Mouse (Mus musculus) testis, adult 2 months (tissue): Measurements from ENCODE around the gene Wasl. TPM values are rescaled to one million over a fixed set of nuclear protein-coding genes. Genes with fewer than 3 reads are reported as not detected.

Experiments
- H3K27ac ChIP-seq: fragments of 200-500 bp; 2 replicates; pipeline ENCODE4 v1.5.1; 2012; ENCODE audit warnings: low read depth, low read length; ENCODE audit not compliant: control insufficient read depth, insufficient read depth
- H3K27me3 ChIP-seq: fragments of 200-500 bp; 2 replicates; pipeline ENCODE4 v1.6.1; 2012; ENCODE audit warnings: mild to moderate bottlenecking, low read length, moderate library complexity; ENCODE audit not compliant: control insufficient read depth, insufficient read depth
- H3K36me3 ChIP-seq: fragments of 200-500 bp; 2 replicates; pipeline ENCODE4 v1.6.1; 2012; ENCODE audit warnings: mild to moderate bottlenecking, low read length; ENCODE audit not compliant: control insufficient read depth, insufficient read depth
- H3K4me1 ChIP-seq: fragments of 200-500 bp; 2 replicates; pipeline ENCODE4 v1.6.1; 2012; ENCODE audit warnings: low read length; ENCODE audit not compliant: control insufficient read depth, insufficient read depth
- H3K4me3 ChIP-seq: fragments of 200-500 bp; 2 replicates; pipeline ENCODE4 v1.5.1; 2012; ENCODE audit warnings: low read depth, mild to moderate bottlenecking, low read length, moderate library complexity, mixed read lengths; ENCODE audit not compliant: control insufficient read depth
- CTCF ChIP-seq: fragments of 200-500 bp; IDR thresholded peaks from 2 replicates; pipeline ENCODE4 v1.5.1; 2012; ENCODE audit warnings: low read depth, mild to moderate bottlenecking, inconsistent platforms, low read length, moderate library complexity; ENCODE audit not compliant: control insufficient read depth, insufficient read depth, insufficient replicate concordance
- POLR2A ChIP-seq: fragments of 200-500 bp; IDR thresholded peaks from 2 replicates; pipeline ENCODE4 v1.6.1; 2012; ENCODE audit warnings: low read depth, mild to moderate bottlenecking, inconsistent platforms, low read length, moderate library complexity; ENCODE audit not compliant: control insufficient read depth
- polyA plus RNA-seq: library from polyadenylated mRNA; depleted of rRNA; stranded (reverse); fragments of >200 nt; gene quantifications from 2 replicates; pipeline ENCODE4 v1.2.3, GENCODE M21; 2012

Gene Wasl
- polyA plus RNA-seq, 1 experiment, result 8.1 TPM

- no peak overlapping the region for H3K27ac ChIP-seq
- H3K36me3 ChIP-seq, result no peaks in the 10 kb centered on the region
- H3K4me3 ChIP-seq, result no peak overlapping the region
- TF ChIP-seq POLR2A (no peak), CTCF (no peak)
- no peaks in the 10 kb centered on the region for H3K27me3 ChIP-seq
- no peaks in the 10 kb centered on the region for H3K4me1 ChIP-seq
These were observed 18.3 kb upstream of the Wasl start for GRCm38 (mm10) chr6:24683113-24683512.

- Histone ChIP-seq H3K4me1 (peaks cover 4% of the 10 kb centered on the region), H3K36me3 (no peaks in the 10 kb centered on the region), H3K27ac (no peak overlapping the region), H3K4me3 (no peak overlapping the region), H3K27me3 (no peaks in the 10 kb centered on the region)
- no peak for TF ChIP-seq CTCF
- TF ChIP-seq POLR2A, result no peak
These were observed 3.0 kb upstream of the Wasl start for GRCm38 (mm10) chr6:24667829-24668228.

- TF ChIP-seq POLR2A (no peak), CTCF (no peak)
- no peak overlapping the region for H3K4me3 ChIP-seq
- H3K27ac ChIP-seq, result no peak overlapping the region
- H3K4me1 ChIP-seq, result peaks cover 4% of the 10 kb centered on the region
- no peaks in the 10 kb centered on the region for H3K27me3 ChIP-seq
- no peaks in the 10 kb centered on the region for H3K36me3 ChIP-seq
These were observed 1.4 kb upstream of the Wasl start for GRCm38 (mm10) chr6:24666248-24666647.

- peak overlapping the region; percentile 95 for H3K4me3 ChIP-seq
- peak overlapping the region; percentile 91 for H3K27ac ChIP-seq
- H3K4me1 ChIP-seq, result peaks cover 4% of the 10 kb centered on the region
- TF ChIP-seq POLR2A (no peak), CTCF (no peak)
- no peaks in the 10 kb centered on the region for H3K36me3 ChIP-seq
- H3K27me3 ChIP-seq, result no peaks in the 10 kb centered on the region
These were observed 509 bp downstream of the Wasl start for GRCm38 (mm10) chr6:24664133-24664866.

GRCm38 (mm10) chr6:24663196-24664132 is 1.3 kb downstream of the Wasl start:
- H3K4me3 ChIP-seq, result peak overlapping the region; percentile 95
- no peaks in the 10 kb centered on the region for H3K36me3 ChIP-seq
- TF ChIP-seq CTCF, result no peak
- TF ChIP-seq POLR2A, result no peak
- H3K27me3 ChIP-seq, result no peaks in the 10 kb centered on the region
- H3K4me1 ChIP-seq, result peaks cover 4% of the 10 kb centered on the region
- peak overlapping the region; percentile 91 for H3K27ac ChIP-seq

GRCm38 (mm10) chr6:24662483-24662882 is 2.3 kb downstream of the Wasl start:
- Histone ChIP-seq H3K4me1 (peaks cover 4% of the 10 kb centered on the region), H3K36me3 (no peaks in the 10 kb centered on the region), H3K27me3 (no peaks in the 10 kb centered on the region), H3K27ac (no peak overlapping the region), H3K4me3 (no peak overlapping the region)
- TF ChIP-seq CTCF (no peak), POLR2A (no peak)

- Histone ChIP-seq H3K4me3 (no peak overlapping the region), H3K4me1 (peaks cover 4% of the 10 kb centered on the region), H3K27me3 (no peaks in the 10 kb centered on the region), H3K27ac (no peak overlapping the region), H3K36me3 (no peaks in the 10 kb centered on the region)
- TF ChIP-seq POLR2A (no peak), CTCF (no peak)
These were observed 2.9 kb downstream of the Wasl start for GRCm38 (mm10) chr6:24661879-24662278.
